Mouse (Mus musculus): ENCODE results near the gene Bri3. TPM values are rescaled to one million over a fixed set of nuclear protein-coding genes. Genes with fewer than 3 reads are reported as not detected.

The Bri3 gene
- polyA plus RNA-seq, 2 experiments: 90.6 to 119 TPM

DNA sequence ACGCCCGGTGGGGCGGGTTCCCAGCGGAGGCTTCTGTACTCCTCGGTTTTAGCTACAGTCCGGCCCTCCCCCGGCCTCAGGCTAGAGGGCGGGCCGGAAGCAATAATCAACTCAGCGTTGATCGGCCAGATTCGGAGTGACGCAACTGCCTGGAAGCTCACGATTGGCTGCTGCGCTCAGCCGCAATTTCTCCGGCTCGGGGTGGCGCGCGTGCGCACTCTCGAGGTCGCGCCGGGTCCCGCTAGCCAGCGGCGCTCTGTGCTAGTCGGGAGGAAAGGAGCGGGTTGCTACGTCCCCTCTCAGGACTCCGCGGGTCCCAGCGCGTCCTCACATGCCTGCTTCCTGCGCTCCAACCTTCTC, 20.8 kb upstream of the Bri3 start, which contains the start of gene Tecpr1:
TSS of gene Tecpr1 (minus strand) at position 113 of the 360 bp plus-strand sequence.
- Histone ChIP-seq H3K27ac (replicated peaks; ENCODE audit: low read depth, low read length) (peak within 1 kb of the TSS; percentile 58), H3K4me2 (replicated peaks; ENCODE audit: low read depth, low read length, severe bottlenecking) (peak within 1 kb of the TSS; percentile 85), H3K4me3 (replicated peaks; ENCODE audit: low read length) (peak within 1 kb of the TSS; percentile 71), H3K4me1 (ENCODE audit: control insufficient read depth, insufficient read depth, low read length) (peaks cover 9% of the 10 kb centered on the region), H3K9me3 (ENCODE audit: control insufficient read depth, low read length) (no peaks in the 10 kb centered on the region), H3K36me3 (ENCODE audit: control insufficient read depth, insufficient read depth, low read length) (peaks cover under 1% of the 10 kb centered on the region; the same call in 1 of the 2 replicates), H3K27me3 (ENCODE audit: control insufficient read depth, insufficient read depth, low read length) (no peaks in the 10 kb centered on the region), H3K9ac (ENCODE audit: low read depth, low read length, severe bottlenecking) (peak within 1 kb of the TSS; percentile 72)
- WGBS: under 1% methylated on average over 26 of the region's 37 CpGs
- ATAC-seq (ENCODE audit: low FRiP score, low read depth): peak; percentile 97
- peak; percentile 96 for DNase-seq (ENCODE audit: low spot score)
- TF ChIP-seq POLR2A (IDR thresholded peaks at IDR 0.05; ENCODE audit: borderline replicate concordance, extremely low read depth, insufficient read depth, insufficient read length): peak; percentile 68; the same call in 1 of the 2 replicates

DNA sequence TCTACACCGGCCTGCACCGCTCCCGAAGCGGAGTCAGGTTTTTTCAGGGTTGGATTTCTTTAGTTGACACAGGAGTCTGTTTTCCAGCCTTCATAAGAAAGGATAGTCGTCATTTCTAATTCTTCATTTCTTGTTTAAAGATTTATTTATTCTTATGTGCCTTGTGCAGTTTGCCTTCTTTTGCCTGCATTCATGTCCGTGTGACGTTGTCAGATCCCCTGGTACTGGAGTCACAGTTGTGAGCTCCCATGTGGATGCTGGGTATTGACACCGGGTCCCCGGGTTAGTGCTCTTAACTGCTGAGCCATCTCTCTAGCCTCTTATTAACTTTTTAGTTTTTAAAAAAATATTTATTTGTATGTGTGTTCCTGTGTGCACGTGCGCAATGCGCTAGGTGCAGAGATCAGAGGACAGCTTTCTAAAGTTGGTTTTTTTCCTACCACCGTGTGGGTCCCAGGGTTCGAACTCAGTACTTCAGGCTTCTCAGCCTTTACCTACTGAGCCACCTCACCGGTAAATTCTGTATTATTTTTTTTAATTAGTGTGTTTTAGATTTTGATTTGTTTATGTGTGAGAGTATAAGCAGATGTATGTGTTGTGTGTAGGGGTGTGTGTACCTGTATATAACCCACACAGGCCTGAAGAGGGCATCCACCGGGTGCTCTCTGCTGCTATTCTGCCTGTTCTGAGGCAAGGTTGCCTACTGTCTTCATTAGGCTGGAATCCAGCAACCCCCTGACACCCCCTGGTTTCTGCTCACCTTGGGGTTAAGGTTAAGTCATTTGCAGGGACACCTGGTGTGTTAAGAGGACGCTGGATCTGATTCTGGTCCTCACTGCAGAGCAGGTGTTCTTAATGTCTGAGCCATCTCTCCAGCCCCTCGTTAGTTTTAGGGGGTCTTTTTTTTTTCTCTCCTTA, 20.1 kb upstream of the Bri3 start:
- Histone ChIP-seq H3K36me3 (ENCODE audit: control insufficient read depth, insufficient read depth, low read length) (no peaks in the 10 kb centered on the region), H3K4me1 (ENCODE audit: control insufficient read depth, insufficient read depth, low read length) (peaks cover 9% of the 10 kb centered on the region), H3K27me3 (ENCODE audit: control insufficient read depth, insufficient read depth, low read length) (no peaks in the 10 kb centered on the region), H3K27ac (replicated peaks; ENCODE audit: low read depth, low read length) (peak overlapping the region; percentile 58), H3K4me3 (replicated peaks; ENCODE audit: low read length) (peak overlapping the region; percentile 71), H3K9me3 (ENCODE audit: control insufficient read depth, low read length) (no peaks in the 10 kb centered on the region), H3K9ac (ENCODE audit: low read depth, low read length, severe bottlenecking) (peak overlapping the region; percentile 72), H3K4me2 (replicated peaks; ENCODE audit: low read depth, low read length, severe bottlenecking) (peak overlapping the region; percentile 85)
- 20% methylated on average over 18 of the region's 18 CpGs for WGBS
- TF ChIP-seq POLR2A (IDR thresholded peaks at IDR 0.05; ENCODE audit: borderline replicate concordance, extremely low read depth, insufficient read depth, insufficient read length): no peak
- ATAC-seq (ENCODE audit: low FRiP score, low read depth) (no peak), DNase-seq (ENCODE audit: low spot score) (no peak)

DNA sequence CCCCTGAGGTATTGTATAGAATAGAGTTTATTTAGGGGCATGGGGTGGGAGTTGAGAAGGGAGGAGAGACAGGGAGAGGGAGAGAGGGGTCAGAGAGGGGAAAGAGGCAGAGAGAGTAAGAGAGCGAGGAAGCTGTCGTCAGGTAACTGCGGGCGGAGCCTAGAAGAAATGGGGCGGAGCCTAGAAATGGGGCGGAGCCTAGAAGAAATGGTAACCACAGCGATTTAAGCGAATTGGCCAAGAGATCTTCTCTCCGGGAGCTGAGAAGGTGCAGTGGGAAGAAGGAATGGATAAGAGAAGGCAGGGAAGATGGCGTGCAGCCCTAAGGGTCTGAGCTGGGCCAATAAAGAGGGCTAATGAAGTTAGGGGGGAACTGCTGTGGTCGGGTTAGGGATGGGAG, 18.0 kb upstream of the Bri3 start:
- no peaks in the 10 kb centered on the region for H3K9me3 ChIP-seq (ENCODE audit: control insufficient read depth, low read length)
- no peak overlapping the region for H3K9ac ChIP-seq (ENCODE audit: low read depth, low read length, severe bottlenecking)
- H3K27me3 ChIP-seq (ENCODE audit: control insufficient read depth, insufficient read depth, low read length): no peaks in the 10 kb centered on the region
- WGBS: 24% methylated on average over 11 of the region's 11 CpGs
- DNase-seq (ENCODE audit: low spot score) (no peak), ATAC-seq (ENCODE audit: low FRiP score, low read depth) (no peak)
- no peak overlapping the region for H3K27ac ChIP-seq (replicated peaks; ENCODE audit: low read depth, low read length)
- H3K4me2 ChIP-seq (replicated peaks; ENCODE audit: low read depth, low read length, severe bottlenecking): no peak overlapping the region
- H3K4me1 ChIP-seq (ENCODE audit: control insufficient read depth, insufficient read depth, low read length): peaks cover 9% of the 10 kb centered on the region
- no peaks in the 10 kb centered on the region for H3K36me3 ChIP-seq (ENCODE audit: control insufficient read depth, insufficient read depth, low read length)
- no peak for TF ChIP-seq POLR2A (IDR thresholded peaks at IDR 0.05; ENCODE audit: borderline replicate concordance, extremely low read depth, insufficient read depth, insufficient read length)
- no peak overlapping the region for H3K4me3 ChIP-seq (replicated peaks; ENCODE audit: low read length)

DNA sequence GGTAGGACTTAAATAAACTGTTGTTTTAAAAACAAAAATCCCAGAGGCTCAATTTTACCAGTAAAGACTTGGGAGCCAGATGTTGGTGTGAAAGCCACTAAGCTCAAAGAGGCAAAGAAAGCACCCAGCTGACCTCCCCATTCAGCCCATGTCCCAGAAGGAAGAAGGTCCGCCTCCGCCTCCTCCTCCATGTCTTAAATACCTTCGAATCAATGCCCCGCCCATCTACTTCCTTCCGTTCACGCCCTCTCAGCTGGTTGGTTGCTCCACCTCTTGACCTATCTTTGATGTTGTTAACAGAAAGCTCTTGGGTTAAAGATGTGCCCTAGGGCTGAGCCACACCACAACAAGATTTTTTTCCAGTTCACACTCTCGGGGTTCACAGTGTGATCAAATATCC, 14.0 kb upstream of the Bri3 start:
- Histone ChIP-seq H3K9me3 (ENCODE audit: control insufficient read depth, low read length) (no peaks in the 10 kb centered on the region), H3K4me3 (replicated peaks; ENCODE audit: low read length) (no peak overlapping the region), H3K4me1 (ENCODE audit: control insufficient read depth, insufficient read depth, low read length) (no peaks in the 10 kb centered on the region), H3K9ac (ENCODE audit: low read depth, low read length, severe bottlenecking) (no peak overlapping the region), H3K27ac (replicated peaks; ENCODE audit: low read depth, low read length) (no peak overlapping the region), H3K4me2 (replicated peaks; ENCODE audit: low read depth, low read length, severe bottlenecking) (no peak overlapping the region), H3K27me3 (ENCODE audit: control insufficient read depth, insufficient read depth, low read length) (no peaks in the 10 kb centered on the region), H3K36me3 (ENCODE audit: control insufficient read depth, insufficient read depth, low read length) (no peaks in the 10 kb centered on the region)
- no peak for ATAC-seq (ENCODE audit: low FRiP score, low read depth)
- no peak for TF ChIP-seq POLR2A (IDR thresholded peaks at IDR 0.05; ENCODE audit: borderline replicate concordance, extremely low read depth, insufficient read depth, insufficient read length)
- no peak for DNase-seq (ENCODE audit: low spot score)
- 87% methylated on average over 7 of the region's 7 CpGs for WGBS

DNA sequence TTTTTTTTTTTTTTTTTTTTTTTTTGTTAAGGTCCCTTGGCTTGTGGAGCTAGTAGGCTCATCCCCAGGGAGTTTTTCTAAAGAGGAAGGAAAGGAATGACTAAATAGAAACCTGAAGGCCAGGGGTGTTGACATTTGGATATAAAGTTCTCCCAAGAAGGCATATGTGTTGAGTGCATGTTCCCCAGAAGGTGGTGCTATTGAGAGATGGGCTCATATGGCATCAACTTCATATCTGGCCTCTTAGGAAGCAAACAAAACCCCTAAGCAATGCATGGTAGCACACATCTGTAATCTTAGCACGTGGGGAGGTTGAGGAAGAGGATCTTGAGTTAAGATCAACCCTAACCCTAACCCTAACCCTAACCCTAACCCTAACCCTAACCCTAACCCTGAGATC, 12.8 kb upstream of the Bri3 start:
- DNase-seq (ENCODE audit: low spot score): no peak
- H3K27ac ChIP-seq (replicated peaks; ENCODE audit: low read depth, low read length): no peak overlapping the region
- TF ChIP-seq POLR2A (IDR thresholded peaks at IDR 0.05; ENCODE audit: borderline replicate concordance, extremely low read depth, insufficient read depth, insufficient read length): no peak
- H3K36me3 ChIP-seq (ENCODE audit: control insufficient read depth, insufficient read depth, low read length): no peaks in the 10 kb centered on the region
- ATAC-seq (ENCODE audit: low FRiP score, low read depth): no peak
- no peak overlapping the region for H3K9ac ChIP-seq (ENCODE audit: low read depth, low read length, severe bottlenecking)
- no peak overlapping the region for H3K4me2 ChIP-seq (replicated peaks; ENCODE audit: low read depth, low read length, severe bottlenecking)
- H3K27me3 ChIP-seq (ENCODE audit: control insufficient read depth, insufficient read depth, low read length): no peaks in the 10 kb centered on the region
- no peaks in the 10 kb centered on the region for H3K9me3 ChIP-seq (ENCODE audit: control insufficient read depth, low read length)
- no peak overlapping the region for H3K4me3 ChIP-seq (replicated peaks; ENCODE audit: low read length)
- 82% methylated on average over 1 of the region's 1 CpGs for WGBS
- no peaks in the 10 kb centered on the region for H3K4me1 ChIP-seq (ENCODE audit: control insufficient read depth, insufficient read depth, low read length)
